Mouse (Mus musculus) limb, embryonic 12.5 days (tissue): ENCODE measurements around the gene Nfkbia. TPM values are rescaled to one million over a fixed set of nuclear protein-coding genes. Genes with fewer than 3 reads are reported as not detected.

Experiments used
- ATAC-seq: fragments of 200-750 bp; cut with Nextera tagmentation; 2 replicates; pipeline ENCODE4 v1.8.0; 2017; ENCODE audit warnings: low read depth, moderate TSS enrichment; ENCODE audit not compliant: insufficient number of reproducible peaks, insufficient read depth, low FRiP score, low TSS enrichment
- H3K27ac ChIP-seq: fragments of 300-500 bp; sonication (generic); 2 replicates; pipeline ENCODE4 v1.5.1; 2016; ENCODE audit warnings: mild to moderate bottlenecking, moderate library complexity
- H3K27me3 ChIP-seq: fragments of 300-500 bp; sonication (generic); 2 replicates; pipeline ENCODE4 v1.6.1; 2016; ENCODE audit warnings: mild to moderate bottlenecking, moderate library complexity
- H3K36me3 ChIP-seq: fragments of 300-500 bp; sonication (generic); 2 replicates; pipeline ENCODE4 v1.6.1; 2016; ENCODE audit warnings: mild to moderate bottlenecking, moderate library complexity
- H3K4me1 ChIP-seq: fragments of 300-500 bp; sonication (generic); replicated peaks from 2 replicates; pipeline ENCODE4 v1.6.1; 2016
- H3K4me2 ChIP-seq: fragments of 300-500 bp; sonication (generic); 2 replicates; pipeline ENCODE4 v1.6.1; 2016; ENCODE audit warnings: mild to moderate bottlenecking, moderate library complexity
- H3K4me3 ChIP-seq: fragments of 300-500 bp; sonication (generic); replicated peaks from 2 replicates; pipeline ENCODE4 v1.5.1; 2016; ENCODE audit warnings: mild to moderate bottlenecking
- H3K9ac ChIP-seq: fragments of 300-500 bp; sonication (generic); replicated peaks from 2 replicates; pipeline ENCODE4 v1.6.1; 2016; ENCODE audit warnings: mild to moderate bottlenecking, moderate library complexity
- H3K9me3 ChIP-seq: fragments of 300-500 bp; sonication (generic); 2 replicates; pipeline ENCODE4 v1.6.1; 2016; ENCODE audit warnings: mild to moderate bottlenecking, moderate library complexity
- WGBS: fragments of 180-500 bp; shearing (Covaris S2); methylation state at CpG from one replicate; pipeline ENCODE4 v1.1.7; 2016; 5-methylcytosine and 5-hydroxymethylcytosine counted together
- polyA plus RNA-seq: library from polyadenylated mRNA; unstranded; fragments of >200 nt; fragmentation: Nextera tagmentation; extraction: Ambion mirVana; gene quantifications from 2 replicates; pipeline ENCODE4 v1.2.1, GENCODE M21; 2016

Gene Nfkbia
- polyA plus RNA-seq, 1 experiment from 2014 or later = 85.7 TPM

- Histone ChIP-seq H3K9me3 (no peaks in the 10 kb centered on the region), H3K4me1 (peaks cover 16% of the 10 kb centered on the region), H3K27me3 (no peaks in the 10 kb centered on the region), H3K4me2 (no peak overlapping the region), H3K27ac (no peak overlapping the region), H3K9ac (no peak overlapping the region), H3K4me3 (no peak overlapping the region), H3K36me3 (no peaks in the 10 kb centered on the region)
- WGBS = 82% methylated on average over 13 of the region's 13 CpGs
- ATAC-seq = no peak
These were observed 18.3 kb downstream of the Nfkbia start for GRCm38 (mm10) chr12:55474209-55474583.

- H3K4me1 ChIP-seq = peaks cover 16% of the 10 kb centered on the region
- WGBS = 27% methylated on average over 8 of the region's 8 CpGs
- no peak overlapping the region for H3K9ac ChIP-seq
- H3K4me3 ChIP-seq = no peak overlapping the region
- H3K27ac ChIP-seq = 0 out of 2 replicates have a peak overlapping the region, but pooled peaks have one; percentile 3
- no peaks in the 10 kb centered on the region for H3K27me3 ChIP-seq
- no peak overlapping the region for H3K4me2 ChIP-seq
- no peaks in the 10 kb centered on the region for H3K36me3 ChIP-seq
- no peak for ATAC-seq
- no peaks in the 10 kb centered on the region for H3K9me3 ChIP-seq
These were observed 18.9 kb downstream of the Nfkbia start for GRCm38 (mm10) chr12:55473250-55474208.

DNA sequence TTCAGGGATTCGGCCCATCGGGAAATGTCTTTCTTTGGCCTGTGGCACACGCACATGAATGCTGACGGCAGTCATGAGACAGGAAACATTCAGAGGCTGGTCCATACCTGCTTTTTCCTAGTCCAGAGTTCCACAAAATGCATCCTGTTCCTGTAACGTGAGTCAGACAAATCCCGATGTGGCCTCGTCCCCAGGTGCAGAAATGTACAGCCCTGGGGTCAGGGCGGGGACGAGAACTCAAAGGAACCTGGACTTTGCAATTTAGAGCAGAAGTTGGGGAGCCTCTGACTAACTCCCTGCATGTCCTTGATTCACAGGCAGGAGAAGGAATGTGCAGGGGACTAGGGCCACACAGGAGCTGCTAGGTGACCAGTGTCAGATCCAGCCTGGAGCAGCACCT, 21.1 kb downstream of the Nfkbia start:
- Histone ChIP-seq H3K27me3 (peaks cover 3% of the 10 kb centered on the region; the same call in 1 of the 2 replicates), H3K36me3 (no peaks in the 10 kb centered on the region), H3K4me2 (no peak overlapping the region), H3K9ac (no peak overlapping the region), H3K4me3 (no peak overlapping the region), H3K4me1 (peaks cover 16% of the 10 kb centered on the region), H3K9me3 (no peaks in the 10 kb centered on the region), H3K27ac (no peak overlapping the region)
- WGBS = 86% methylated on average over 9 of the region's 9 CpGs
- no peak for ATAC-seq

DNA sequence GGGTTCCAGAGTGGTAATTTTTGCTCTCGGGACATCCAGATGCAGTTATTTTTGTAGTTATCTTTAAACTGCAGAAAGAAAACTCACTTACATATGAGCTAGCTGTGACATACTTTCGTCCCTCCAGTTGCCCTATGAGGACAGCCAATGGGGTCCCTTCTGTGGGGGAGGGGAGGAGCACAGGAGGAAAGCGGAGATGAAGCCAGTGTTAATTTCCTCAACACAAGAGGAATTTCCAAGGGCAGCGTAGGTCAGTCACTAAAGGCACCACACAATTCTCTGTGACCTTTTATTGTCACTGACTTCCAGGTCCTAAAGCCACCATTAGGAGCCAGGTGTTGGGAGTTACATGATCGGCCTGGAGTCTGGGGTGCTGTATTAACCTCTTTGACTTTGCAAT, 22.0 kb downstream of the Nfkbia start:
- no peak overlapping the region for H3K9ac ChIP-seq
- ATAC-seq = no peak
- H3K36me3 ChIP-seq = no peaks in the 10 kb centered on the region
- no peaks in the 10 kb centered on the region for H3K9me3 ChIP-seq
- no peak overlapping the region for H3K4me3 ChIP-seq
- peaks cover 3% of the 10 kb centered on the region; the same call in 1 of the 2 replicates for H3K27me3 ChIP-seq
- H3K4me2 ChIP-seq = no peak overlapping the region
- peaks cover 19% of the 10 kb centered on the region for H3K4me1 ChIP-seq
- H3K27ac ChIP-seq = no peak overlapping the region
- 40% methylated on average over 5 of the region's 5 CpGs for WGBS

DNA sequence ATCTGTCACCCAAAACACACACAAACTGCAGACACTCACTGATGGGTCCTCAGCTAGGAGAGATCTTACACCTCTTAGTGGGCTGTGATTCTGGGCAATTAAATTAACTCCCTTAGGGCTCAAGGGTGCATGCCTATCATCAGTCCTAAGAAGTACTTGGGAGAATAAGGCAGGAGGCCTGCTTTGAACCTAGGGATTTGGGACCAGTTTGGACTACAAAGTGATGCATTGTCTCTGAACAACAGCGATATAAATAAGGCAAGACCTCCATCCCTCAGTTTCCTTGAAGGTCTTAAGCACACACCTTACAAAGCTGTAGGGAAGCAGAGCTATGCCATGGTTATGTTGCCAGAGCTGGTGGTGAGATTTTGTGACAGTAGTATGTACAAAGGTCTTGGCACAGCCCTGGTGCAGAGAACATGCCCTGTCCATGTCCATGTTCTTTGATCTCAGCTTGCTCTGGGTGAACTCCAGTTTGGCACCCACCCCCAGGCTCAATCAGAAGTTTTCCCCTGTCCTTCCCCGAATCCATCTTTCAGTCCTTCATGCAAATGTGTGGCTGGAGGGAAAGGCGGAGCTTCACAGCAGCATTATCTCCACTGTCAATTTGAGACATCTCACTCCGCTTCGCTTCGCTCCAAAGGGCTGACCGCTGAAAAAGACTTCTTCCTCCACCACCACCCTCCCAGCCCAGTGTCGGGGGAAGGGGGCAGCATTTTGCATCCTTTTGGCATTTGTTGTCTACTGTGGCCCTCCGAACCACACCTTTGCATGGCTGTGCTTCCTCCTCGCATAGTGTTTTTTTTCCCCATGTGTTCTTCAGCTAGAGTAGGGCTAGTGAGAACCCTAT, 24.9 kb downstream of the Nfkbia start:
- no peak for ATAC-seq
- H3K27me3 ChIP-seq = peaks cover 3% of the 10 kb centered on the region; the same call in 1 of the 2 replicates
- 61% methylated on average over 10 of the region's 10 CpGs for WGBS
- no peaks in the 10 kb centered on the region for H3K36me3 ChIP-seq
- H3K4me3 ChIP-seq = no peak overlapping the region
- H3K27ac ChIP-seq = no peak overlapping the region
- no peaks in the 10 kb centered on the region for H3K9me3 ChIP-seq
- H3K4me2 ChIP-seq = no peak overlapping the region
- H3K4me1 ChIP-seq = peaks cover 42% of the 10 kb centered on the region
- H3K9ac ChIP-seq = no peak overlapping the region

- 73% methylated on average over 5 of the region's 5 CpGs for WGBS
These were observed 25.6 kb downstream of the Nfkbia start for GRCm38 (mm10) chr12:55466816-55467215.

GRCm38 (mm10) chr12:55466088-55466701, 26.3 kb downstream of the Nfkbia start:
- Histone ChIP-seq H3K9ac (no peak overlapping the region), H3K4me2 (no peak overlapping the region), H3K4me1 (peaks cover 54% of the 10 kb centered on the region), H3K36me3 (no peaks in the 10 kb centered on the region), H3K9me3 (no peaks in the 10 kb centered on the region), H3K27me3 (peaks cover 3% of the 10 kb centered on the region; the same call in 1 of the 2 replicates), H3K4me3 (no peak overlapping the region), H3K27ac (no peak overlapping the region)
- no peak for ATAC-seq
- 76% methylated on average over 7 of the region's 7 CpGs for WGBS

More at GRCm38 (mm10) chr12:55466816-55467215, 25.6 kb downstream of the Nfkbia start:
- no peak overlapping the region for H3K4me2 ChIP-seq
- no peaks in the 10 kb centered on the region for H3K9me3 ChIP-seq
- no peak for ATAC-seq
- H3K27ac ChIP-seq = no peak overlapping the region
- no peak overlapping the region for H3K4me3 ChIP-seq
- no peak overlapping the region for H3K9ac ChIP-seq
- peaks cover 3% of the 10 kb centered on the region; the same call in 1 of the 2 replicates for H3K27me3 ChIP-seq
- peaks cover 48% of the 10 kb centered on the region for H3K4me1 ChIP-seq
- H3K36me3 ChIP-seq = no peaks in the 10 kb centered on the region

- 79% methylated on average over 17 of the region's 17 CpGs for WGBS
- Histone ChIP-seq H3K9me3 (no peaks in the 10 kb centered on the region), H3K4me1 (peaks cover 53% of the 10 kb centered on the region), H3K9ac (no peak overlapping the region), H3K36me3 (no peaks in the 10 kb centered on the region), H3K4me2 (no peak overlapping the region), H3K27ac (no peak overlapping the region; the same call in 1 of the 2 replicates), H3K27me3 (peaks cover 3% of the 10 kb centered on the region; the same call in 1 of the 2 replicates), H3K4me3 (no peak overlapping the region)
- no peak for ATAC-seq
These were observed 27.0 kb downstream of the Nfkbia start for GRCm38 (mm10) chr12:55465401-55465983.

- peak overlapping the region; percentile 75; the same call in 1 of the 2 replicates for H3K27ac ChIP-seq
- no peaks in the 10 kb centered on the region for H3K36me3 ChIP-seq
- no peak for ATAC-seq
- 68% methylated on average over 14 of the region's 14 CpGs for WGBS
- H3K9ac ChIP-seq = no peak overlapping the region
- H3K4me2 ChIP-seq = no peak overlapping the region
- peaks cover 48% of the 10 kb centered on the region for H3K4me1 ChIP-seq
- no peaks in the 10 kb centered on the region for H3K9me3 ChIP-seq
- H3K27me3 ChIP-seq = peaks cover 3% of the 10 kb centered on the region; the same call in 1 of the 2 replicates
- no peak overlapping the region for H3K4me3 ChIP-seq
These were observed 27.5 kb downstream of the Nfkbia start for GRCm38 (mm10) chr12:55464846-55465361.
